Mouse (Mus musculus) liver, embryonic 16.5 days (tissue): ENCODE measurements around the gene Lrrc75a. TPM values are rescaled to one million over a fixed set of nuclear protein-coding genes. Genes with fewer than 3 reads are reported as not detected.

Source experiments
- ATAC-seq: fragments of 200-750 bp; cut with Nextera tagmentation; 2 replicates; pipeline ENCODE4 v1.8.0; 2017; ENCODE audit warnings: low read depth, mild to moderate bottlenecking, moderate number of reproducible peaks, moderate library complexity
- H3K27ac ChIP-seq: fragments of 300-500 bp; sonication (generic); 2 replicates; pipeline ENCODE4 v1.5.1; 2014; ENCODE audit warnings: mild to moderate bottlenecking, low read length
- H3K27me3 ChIP-seq: fragments of 300-500 bp; sonication (generic); 2 replicates; pipeline ENCODE4 v1.6.1; 2014; ENCODE audit warnings: low read depth, low read length, mixed read lengths; ENCODE audit not compliant: control insufficient read depth, insufficient read depth
- H3K36me3 ChIP-seq: fragments of 300-500 bp; sonication (generic); 2 replicates; pipeline ENCODE4 v1.6.1; 2014; ENCODE audit warnings: mild to moderate bottlenecking; ENCODE audit not compliant: control insufficient read depth, insufficient read depth
- H3K4me1 ChIP-seq: fragments of 300-500 bp; sonication (generic); 2 replicates; pipeline ENCODE4 v1.6.1; 2014; ENCODE audit warnings: low read depth, low read length, mixed read lengths; ENCODE audit not compliant: control insufficient read depth
- H3K4me2 ChIP-seq: fragments of 300-500 bp; sonication (generic); 2 replicates; pipeline ENCODE4 v1.6.1; 2014; ENCODE audit warnings: low read depth, low read length, mixed read lengths
- H3K4me3 ChIP-seq: fragments of 300-500 bp; sonication (generic); 2 replicates; pipeline ENCODE4 v1.5.1; 2014; ENCODE audit warnings: low read depth, mild to moderate bottlenecking, low read length
- H3K9ac ChIP-seq: fragments of 300-500 bp; sonication (generic); 2 replicates; pipeline ENCODE4 v1.6.1; 2014; ENCODE audit warnings: low read depth, low read length
- H3K9me3 ChIP-seq: fragments of 300-500 bp; sonication (generic); replicated peaks from 2 replicates; pipeline ENCODE4 v1.6.1; 2016; ENCODE audit warnings: low read length; ENCODE audit not compliant: control insufficient read depth
- WGBS: fragments of 180-500 bp; shearing (Covaris S2); extraction: QIAGEN DNeasy Blood & Tissue Kit; methylation state at CpG from one replicate; pipeline ENCODE4 v1.1.7; 2014; ENCODE audit not compliant: insufficient replicate concordance; 5-methylcytosine and 5-hydroxymethylcytosine counted together
- polyA plus RNA-seq: library from polyadenylated mRNA; unstranded; fragments of >200 nt; fragmentation: Nextera tagmentation; extraction: Ambion mirVana; gene quantifications from 2 replicates; pipeline ENCODE4 v1.2.1, GENCODE M21; 2015

Gene Lrrc75a
- polyA plus RNA-seq, 1 experiment from 2014 or later, result 1.0 TPM

GRCm38 (mm10) chr11:62587034-62587433 is 61.3 kb downstream of the Lrrc75a start:
- peaks cover 8% of the 10 kb centered on the region for H3K4me1 ChIP-seq
- 59% methylated on average over 5 of the region's 5 CpGs for WGBS
- no peaks in the 10 kb centered on the region for H3K27me3 ChIP-seq
- H3K4me2 ChIP-seq, result no peak overlapping the region
- no peak for ATAC-seq
- H3K4me3 ChIP-seq, result no peak overlapping the region
- H3K9ac ChIP-seq, result no peak overlapping the region
- no peaks in the 10 kb centered on the region for H3K9me3 ChIP-seq
- H3K27ac ChIP-seq, result no peak overlapping the region
- H3K36me3 ChIP-seq, result no peaks in the 10 kb centered on the region; the same call in 1 of the 2 replicates

GRCm38 (mm10) chr11:62584671-62585206 is 63.6 kb downstream of the Lrrc75a start:
- Histone ChIP-seq H3K4me3 (no peak overlapping the region), H3K9me3 (no peaks in the 10 kb centered on the region), H3K9ac (no peak overlapping the region), H3K4me2 (no peak overlapping the region), H3K27ac (no peak overlapping the region), H3K4me1 (peaks cover 8% of the 10 kb centered on the region), H3K27me3 (no peaks in the 10 kb centered on the region), H3K36me3 (no peaks in the 10 kb centered on the region; the same call in 1 of the 2 replicates)
- 59% methylated on average over 9 of the region's 9 CpGs for WGBS
- no peak for ATAC-seq

GRCm38 (mm10) chr11:62583031-62583430 is 65.3 kb downstream of the Lrrc75a start:
- Histone ChIP-seq H3K4me1 (peaks cover 8% of the 10 kb centered on the region), H3K9me3 (no peaks in the 10 kb centered on the region), H3K4me3 (no peak overlapping the region), H3K9ac (no peak overlapping the region), H3K27me3 (no peaks in the 10 kb centered on the region), H3K4me2 (no peak overlapping the region), H3K36me3 (no peaks in the 10 kb centered on the region; the same call in 1 of the 2 replicates), H3K27ac (no peak overlapping the region)
- 84% methylated on average over 6 of the region's 6 CpGs for WGBS
- ATAC-seq, result no peak

DNA sequence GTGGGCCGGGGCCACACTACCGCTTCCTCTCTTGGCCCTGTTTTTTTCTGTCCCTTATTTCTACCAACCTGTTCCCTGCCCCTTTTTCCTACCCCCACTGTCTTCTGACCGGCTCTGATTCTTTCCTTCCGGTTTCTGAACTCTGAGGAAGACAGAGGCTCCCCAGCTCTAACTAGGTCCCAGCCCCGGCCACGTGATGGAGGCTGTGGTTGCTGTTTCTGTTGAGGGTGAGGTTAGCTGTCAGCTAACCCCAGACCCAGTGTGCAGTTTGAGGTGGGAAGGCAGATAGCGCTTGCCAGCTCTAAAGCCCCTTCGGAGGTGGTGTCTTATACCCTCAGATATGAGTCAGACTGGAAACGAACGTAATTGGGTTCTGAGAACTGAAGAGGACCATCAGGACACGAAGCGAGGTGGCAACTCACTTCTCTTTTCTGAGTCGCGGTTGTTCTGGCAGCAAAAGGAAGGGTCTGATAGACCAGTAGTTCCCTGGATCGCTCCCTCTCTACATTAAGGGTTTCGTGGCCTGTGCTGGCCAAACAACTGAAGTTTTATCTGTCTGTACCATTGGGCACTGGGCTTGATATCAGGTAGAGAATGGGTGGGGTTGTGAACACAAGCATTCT is 71.7 kb downstream of the Lrrc75a start:
- ATAC-seq, result peak; percentile 57
- Histone ChIP-seq H3K9ac (peak overlapping the region; percentile 63), H3K4me2 (peak overlapping the region; percentile 96), H3K4me1 (peaks cover 23% of the 10 kb centered on the region), H3K4me3 (peak overlapping the region; percentile 67), H3K9me3 (no peaks in the 10 kb centered on the region), H3K27ac (peak overlapping the region; percentile 61), H3K27me3 (no peaks in the 10 kb centered on the region), H3K36me3 (no peaks in the 10 kb centered on the region)
- 12% methylated on average over 16 of the region's 16 CpGs for WGBS

DNA sequence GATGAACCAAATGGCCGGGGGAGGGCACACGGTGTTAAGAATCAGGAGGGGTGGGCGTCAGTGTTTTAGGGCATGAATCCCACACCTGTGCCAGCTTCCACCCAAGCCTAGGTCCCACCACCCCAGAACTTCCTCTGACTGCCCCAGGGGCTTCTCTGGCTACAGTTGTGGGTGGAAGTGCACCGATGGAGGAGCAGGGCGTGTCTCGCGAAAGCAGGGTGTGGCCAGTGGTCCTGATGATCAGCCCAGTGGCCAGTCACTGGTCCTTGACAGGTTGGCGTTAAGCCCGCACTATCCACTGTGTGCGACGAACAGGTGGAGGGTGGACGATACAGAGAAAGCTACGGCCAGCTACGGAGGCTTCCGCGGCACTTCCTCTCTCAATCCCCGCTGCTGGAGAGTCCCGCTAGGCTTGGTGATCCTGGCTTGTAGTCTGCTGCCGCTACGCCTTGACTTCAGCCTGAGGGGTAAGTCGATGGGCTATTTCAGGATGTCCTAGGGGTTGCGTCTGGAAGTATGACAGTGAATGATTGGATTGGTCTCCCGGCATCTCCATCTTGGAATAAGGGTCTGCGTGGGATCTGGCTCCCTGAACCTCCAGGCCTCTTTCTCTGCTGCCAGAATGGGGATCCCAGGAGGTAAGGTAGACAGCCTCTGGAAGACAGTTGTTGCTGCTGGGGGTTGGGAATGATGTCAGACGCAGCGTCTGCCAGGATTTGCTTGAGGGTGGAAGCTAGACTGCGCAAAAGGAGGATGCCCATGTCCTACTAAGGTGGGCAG is 72.5 kb downstream of the Lrrc75a start:
- peak overlapping the region; percentile 61 for H3K27ac ChIP-seq
- H3K27me3 ChIP-seq, result no peaks in the 10 kb centered on the region
- 3% methylated on average over 27 of the region's 27 CpGs for WGBS
- H3K4me1 ChIP-seq, result peaks cover 23% of the 10 kb centered on the region
- H3K36me3 ChIP-seq, result no peaks in the 10 kb centered on the region
- peak overlapping the region; percentile 63 for H3K9ac ChIP-seq
- peak overlapping the region; percentile 96 for H3K4me2 ChIP-seq
- no peaks in the 10 kb centered on the region for H3K9me3 ChIP-seq
- ATAC-seq, result peak; percentile 72
- H3K4me3 ChIP-seq, result peak overlapping the region; percentile 67

- Histone ChIP-seq H3K9ac (peak overlapping the region; percentile 63), H3K27ac (peak overlapping the region; percentile 61; the same call in 1 of the 2 replicates), H3K27me3 (no peaks in the 10 kb centered on the region), H3K4me3 (peak overlapping the region; percentile 67), H3K36me3 (no peaks in the 10 kb centered on the region), H3K4me1 (peaks cover 23% of the 10 kb centered on the region), H3K4me2 (peak overlapping the region; percentile 96), H3K9me3 (no peaks in the 10 kb centered on the region)
- peak; percentile 62 for ATAC-seq
- 1% methylated on average over 9 of the region's 9 CpGs for WGBS
These were observed 73.0 kb downstream of the Lrrc75a start for GRCm38 (mm10) chr11:62575297-62575658.

DNA sequence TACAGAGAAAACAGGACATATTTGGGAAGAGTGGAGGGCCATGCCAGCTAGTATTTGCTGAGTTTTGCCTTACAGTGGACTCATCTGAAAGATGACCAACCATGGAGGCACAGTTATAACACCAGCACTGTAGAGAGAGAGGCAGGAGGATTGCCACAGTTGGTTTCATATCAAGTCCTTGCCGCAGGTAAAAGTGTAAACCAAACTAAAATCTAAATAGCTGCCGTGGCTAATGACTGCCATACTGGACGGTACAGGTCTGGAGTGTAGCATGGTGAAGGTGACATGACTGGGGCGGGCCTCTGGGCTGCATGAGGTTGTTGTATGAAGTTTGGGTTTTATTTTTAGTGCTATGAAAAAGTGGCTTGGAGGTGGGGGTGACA is 73.6 kb downstream of the Lrrc75a start:
- 53% methylated on average over 4 of the region's 4 CpGs for WGBS
- H3K27ac ChIP-seq, result no peak overlapping the region

DNA sequence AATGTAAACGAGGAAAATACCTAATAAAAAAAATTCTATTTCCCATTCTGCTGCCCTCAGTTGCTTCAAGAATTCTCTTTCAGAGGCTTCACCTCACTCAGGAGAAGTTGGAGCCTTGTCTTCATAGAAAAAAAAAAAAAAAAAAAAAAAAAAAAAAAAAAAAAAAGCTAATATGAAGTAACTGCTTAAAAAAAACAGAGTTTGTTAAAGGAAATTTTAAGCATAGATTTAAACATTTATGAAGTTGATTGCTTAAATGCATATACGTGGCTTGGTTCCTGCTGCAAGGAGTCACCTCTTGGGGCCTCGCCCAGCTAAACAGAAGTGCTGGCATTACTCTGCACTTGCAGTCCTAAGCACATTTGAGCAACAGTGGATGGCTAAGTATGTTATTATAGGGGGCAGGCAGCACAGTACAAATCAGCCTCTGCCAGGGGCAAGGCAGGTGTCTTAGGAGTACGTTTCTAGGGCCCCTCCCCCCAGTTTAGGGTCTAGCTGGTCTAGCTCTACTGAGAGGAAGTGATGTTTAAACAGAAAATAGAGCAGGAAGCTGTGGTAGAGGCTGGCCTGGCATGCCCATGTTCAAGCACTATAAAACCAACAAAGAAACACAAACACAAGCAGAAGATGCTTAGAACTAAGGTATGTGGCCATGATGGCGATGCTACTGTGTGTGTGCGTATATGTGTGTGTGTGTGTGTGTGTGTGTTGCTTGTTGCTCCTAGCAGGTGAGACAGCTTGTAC is 74.2 kb downstream of the Lrrc75a start, which contains the start of gene Trpv2:
Trpv2 (plus strand) TSS at position 528 of the 744 bp plus-strand sequence.
- no peak for ATAC-seq
- peak within 1 kb of the TSS; percentile 63 for H3K9ac ChIP-seq
- H3K36me3 ChIP-seq, result no peaks in the 10 kb centered on the region
- WGBS, result 44% methylated on average over 6 of the region's 6 CpGs
- no peaks in the 10 kb centered on the region for H3K9me3 ChIP-seq
- H3K4me1 ChIP-seq, result peaks cover 23% of the 10 kb centered on the region
- no peaks in the 10 kb centered on the region for H3K27me3 ChIP-seq
- H3K4me2 ChIP-seq, result peak within 1 kb of the TSS; percentile 96
- peak within 1 kb of the TSS; percentile 67 for H3K4me3 ChIP-seq
- no peak within 1 kb of the TSS for H3K27ac ChIP-seq

More for the DNA sequence above, 73.6 kb downstream of the Lrrc75a start:
- Histone ChIP-seq H3K27me3 (no peaks in the 10 kb centered on the region), H3K9me3 (no peaks in the 10 kb centered on the region), H3K36me3 (no peaks in the 10 kb centered on the region), H3K4me1 (peaks cover 23% of the 10 kb centered on the region), H3K4me2 (peak overlapping the region; percentile 96), H3K9ac (no peak overlapping the region), H3K4me3 (no peak overlapping the region)
- no peak for ATAC-seq
